Mouse (Mus musculus): ENCODE measurements at regions not wholly inside any gene's neighbourhood (a gene's known extent, or its start where the extent isn't known, plus 50 kb on each side); places are given as distances from the start of the nearest gene placed in this dataset.

DNA sequence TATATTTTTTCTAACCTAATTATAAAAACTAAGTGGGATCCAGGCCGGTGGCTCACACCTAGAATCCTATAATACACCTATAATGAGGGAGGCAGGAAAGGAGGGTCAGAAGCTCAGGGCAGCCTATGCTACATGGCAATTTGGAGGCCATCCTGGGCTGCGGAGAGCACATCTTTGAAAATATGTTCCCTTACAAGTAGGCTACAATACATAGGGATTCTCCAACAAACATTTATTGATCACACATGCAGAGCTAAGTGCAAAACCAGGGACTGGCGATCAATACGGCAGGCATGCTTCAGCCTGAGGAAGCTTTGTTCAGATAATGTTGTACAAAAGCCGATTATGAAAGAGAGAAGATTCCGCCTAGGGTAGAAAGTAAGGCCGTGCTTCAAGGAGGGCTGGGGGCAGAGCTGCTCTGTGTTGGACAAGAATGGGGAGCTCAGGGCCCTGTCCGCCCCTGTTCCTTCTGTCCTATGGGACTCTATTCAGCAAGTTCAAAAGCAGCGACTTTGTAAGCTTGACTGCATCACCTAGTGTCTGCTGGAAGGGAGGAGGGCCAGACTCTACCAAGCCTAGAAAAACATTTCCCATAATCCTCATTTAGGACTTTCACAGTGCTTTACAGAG lies 53.4 kb upstream of the Sgk1 start:
- no peak for DNase-seq (ENCODE audit: low spot score in 2 of 2)

GRCm38 (mm10) chr10:21829062-21829731 lies 52.8 kb upstream of the Sgk1 start:
- no peak for DNase-seq (ENCODE audit: low spot score in 2 of 2)

- no peak for DNase-seq (ENCODE audit: low spot score in 2 of 2)
Measured at GRCm38 (mm10) chr10:21831002-21831696, 50.8 kb upstream of the Sgk1 start.
